Mouse (Mus musculus): Measurements from ENCODE around the gene Myo9b.

DNA sequence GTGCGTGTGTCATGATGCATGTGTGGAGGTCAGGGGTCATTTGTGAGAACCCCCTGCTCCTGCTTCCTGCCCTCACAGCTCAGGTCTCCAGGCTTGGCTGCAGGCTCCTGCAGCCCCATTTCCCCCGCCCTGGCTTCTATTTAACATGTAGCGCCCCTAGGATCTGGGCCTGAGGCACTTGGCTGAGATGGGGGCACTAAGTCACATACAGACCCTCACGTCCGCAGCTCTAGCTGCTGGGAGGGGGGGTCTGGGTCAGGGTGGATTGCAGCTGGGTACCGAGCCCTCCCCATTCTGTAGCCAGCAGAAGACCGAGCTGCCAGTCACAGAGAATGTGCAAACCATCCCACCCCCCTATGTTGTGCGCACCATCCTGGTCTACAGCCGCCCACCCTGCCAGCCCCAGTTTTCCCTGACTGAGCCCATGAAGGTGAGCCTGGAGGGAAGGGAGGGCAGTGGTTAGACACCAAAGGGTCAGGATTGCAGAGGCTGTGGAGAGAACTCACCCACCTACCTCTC is 130.0 kb downstream of the Myo9b start:
- TF ChIP-seq GATA1 (IDR thresholded peaks at IDR 0.05; ENCODE audit: borderline replicate concordance, low read length) (no peak), FLI1 (IDR thresholded peaks at IDR 0.05; ENCODE audit: low read length) (no peak)

Measured in megakaryocyte, embryonic 14.5 days (primary cell).